Mouse (Mus musculus): ENCODE results near the gene Cbr4. TPM values are rescaled to one million over a fixed set of nuclear protein-coding genes. Genes with fewer than 3 reads are reported as not detected.

Cbr4 gene
- polyA plus RNA-seq, 1 experiment from 2014 or later, result 17.4 TPM

GRCm38 (mm10) chr8:61552221-61552620, 64.7 kb downstream of the Cbr4 start:
- Histone ChIP-seq H3K4me3 (ENCODE audit: low read depth, low read length) (no peak overlapping the region), H3K4me1 (ENCODE audit: control insufficient read depth, insufficient read depth, low read length) (peaks cover 5% of the 10 kb centered on the region), H3K27me3 (ENCODE audit: control insufficient read depth, insufficient read depth, low read depth, low read length) (no peaks in the 10 kb centered on the region), H3K9me3 (replicated peaks; ENCODE audit: control insufficient read depth, low read length, poor library complexity, severe bottlenecking) (peaks cover 10% of the 10 kb centered on the region), H3K9ac (ENCODE audit: low read depth, low read length) (no peak overlapping the region), H3K27ac (ENCODE audit: low read length) (no peak overlapping the region), H3K36me3 (ENCODE audit: control insufficient read depth, insufficient read depth, low read length) (peaks cover 4% of the 10 kb centered on the region; the same call in 1 of the 2 replicates), H3K4me2 (ENCODE audit: low read length) (no peak overlapping the region)
- ATAC-seq, result no peak
- WGBS, result 63% methylated on average over 6 of the region's 6 CpGs

DNA sequence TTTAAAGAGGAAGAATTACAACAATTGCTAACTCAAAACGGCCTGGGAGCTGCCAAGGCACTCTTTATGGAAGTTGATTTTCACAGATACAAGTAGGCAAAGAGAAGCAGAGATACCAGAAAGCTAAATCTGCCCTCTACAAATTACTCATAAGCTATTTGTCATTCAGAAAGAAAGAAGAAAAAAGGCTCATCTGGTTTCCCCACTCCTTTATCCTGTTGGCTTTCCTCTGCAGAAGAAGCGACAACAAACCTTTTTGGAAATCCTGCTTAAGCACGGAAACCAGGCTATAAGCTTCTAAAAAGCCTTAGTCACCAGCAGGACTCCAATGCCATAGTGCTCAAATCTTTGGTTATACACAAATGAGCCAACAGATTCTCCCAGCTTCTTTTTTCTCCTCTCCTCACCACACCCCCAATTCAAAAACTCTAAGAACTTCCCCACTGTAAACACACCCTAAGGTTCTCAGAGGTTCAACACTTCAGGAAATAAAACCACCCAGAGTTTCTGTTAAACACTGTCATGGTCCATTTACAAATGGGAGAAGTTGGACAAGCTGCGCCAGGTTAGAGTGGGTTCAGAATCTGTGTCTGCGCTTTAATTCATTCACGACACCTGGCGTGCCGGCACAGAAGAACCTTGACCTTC, 65.3 kb downstream of the Cbr4 start:
- Histone ChIP-seq H3K27me3 (ENCODE audit: control insufficient read depth, insufficient read depth, low read depth, low read length) (no peaks in the 10 kb centered on the region), H3K4me2 (ENCODE audit: low read length) (no peak overlapping the region), H3K36me3 (ENCODE audit: control insufficient read depth, insufficient read depth, low read length) (peaks cover 4% of the 10 kb centered on the region; the same call in 1 of the 2 replicates), H3K9ac (ENCODE audit: low read depth, low read length) (no peak overlapping the region), H3K9me3 (replicated peaks; ENCODE audit: control insufficient read depth, low read length, poor library complexity, severe bottlenecking) (peaks cover 10% of the 10 kb centered on the region), H3K27ac (ENCODE audit: low read length) (no peak overlapping the region), H3K4me3 (ENCODE audit: low read depth, low read length) (no peak overlapping the region), H3K4me1 (ENCODE audit: control insufficient read depth, insufficient read depth, low read length) (peaks cover 5% of the 10 kb centered on the region)
- no peak for ATAC-seq
- 83% methylated on average over 8 of the region's 8 CpGs for WGBS

DNA sequence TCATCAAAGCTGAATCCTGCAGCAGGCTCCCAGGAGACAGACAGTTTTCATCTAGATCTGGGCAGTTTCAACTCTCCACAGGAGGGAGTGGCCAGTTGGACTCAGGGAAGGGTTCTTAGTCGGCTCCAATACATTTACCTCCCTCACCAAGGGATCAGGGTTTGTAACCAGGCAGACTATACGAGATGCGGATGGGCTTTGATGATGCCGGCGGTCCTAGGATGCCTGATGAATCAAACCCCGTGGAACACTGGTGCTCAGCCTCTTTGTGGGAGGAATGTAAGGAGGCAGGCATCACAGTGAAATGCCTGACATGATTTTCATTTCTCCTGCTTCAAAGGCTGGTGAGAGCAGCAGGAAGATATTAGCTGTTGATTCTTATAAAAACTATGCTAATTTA, 67.8 kb downstream of the Cbr4 start:
- H3K27ac ChIP-seq (ENCODE audit: low read length), result no peak overlapping the region
- ATAC-seq, result peak; percentile 80
- no peak overlapping the region for H3K4me3 ChIP-seq (ENCODE audit: low read depth, low read length)
- no peaks in the 10 kb centered on the region for H3K9me3 ChIP-seq (replicated peaks; ENCODE audit: control insufficient read depth, low read length, poor library complexity, severe bottlenecking)
- no peaks in the 10 kb centered on the region for H3K27me3 ChIP-seq (ENCODE audit: control insufficient read depth, insufficient read depth, low read depth, low read length)
- no peak overlapping the region for H3K9ac ChIP-seq (ENCODE audit: low read depth, low read length)
- peaks cover 5% of the 10 kb centered on the region for H3K4me1 ChIP-seq (ENCODE audit: control insufficient read depth, insufficient read depth, low read length)
- no peaks in the 10 kb centered on the region for H3K36me3 ChIP-seq (ENCODE audit: control insufficient read depth, insufficient read depth, low read length)
- H3K4me2 ChIP-seq (ENCODE audit: low read length), result no peak overlapping the region
- whole genome bisulfite sequencing, result 20% methylated on average over 6 of the region's 6 CpGs

DNA sequence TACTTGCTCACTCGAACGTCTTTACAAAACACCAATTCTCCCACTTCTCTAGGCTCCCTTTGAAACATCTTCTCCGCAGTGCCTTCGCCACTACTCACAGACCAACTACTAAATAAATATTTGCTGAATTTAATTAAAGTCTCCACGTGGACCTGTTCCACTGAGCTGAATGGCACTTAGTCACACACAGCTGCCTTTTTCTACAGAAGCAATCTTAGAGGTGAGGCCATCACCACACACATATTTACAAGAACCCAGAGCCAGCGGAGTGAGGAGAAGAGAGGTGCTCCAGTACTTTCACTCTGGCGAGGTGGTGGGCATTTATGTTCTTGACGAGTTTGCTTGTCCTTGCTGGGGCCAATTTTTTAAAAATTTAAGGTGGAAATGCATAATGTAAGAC, 68.7 kb downstream of the Cbr4 start:
- ATAC-seq, result no peak
- Histone ChIP-seq H3K36me3 (ENCODE audit: control insufficient read depth, insufficient read depth, low read length) (no peaks in the 10 kb centered on the region), H3K4me2 (ENCODE audit: low read length) (no peak overlapping the region), H3K4me3 (ENCODE audit: low read depth, low read length) (no peak overlapping the region), H3K9me3 (replicated peaks; ENCODE audit: control insufficient read depth, low read length, poor library complexity, severe bottlenecking) (no peaks in the 10 kb centered on the region), H3K27ac (ENCODE audit: low read length) (no peak overlapping the region), H3K9ac (ENCODE audit: low read depth, low read length) (no peak overlapping the region), H3K27me3 (ENCODE audit: control insufficient read depth, insufficient read depth, low read depth, low read length) (no peaks in the 10 kb centered on the region), H3K4me1 (ENCODE audit: control insufficient read depth, insufficient read depth, low read length) (peaks cover 5% of the 10 kb centered on the region)
- WGBS, result 61% methylated on average over 8 of the region's 8 CpGs

Data from midbrain, embryonic 16.5 days (tissue).